Mouse (Mus musculus): ENCODE measurements around the gene Ms4a7.
"Not testable (repeated sequence)": the region's sequence is repeated elsewhere in the genome, so short reads cannot be mapped to it uniquely, and the experiment has no call there.

The Ms4a7 gene

DNA sequence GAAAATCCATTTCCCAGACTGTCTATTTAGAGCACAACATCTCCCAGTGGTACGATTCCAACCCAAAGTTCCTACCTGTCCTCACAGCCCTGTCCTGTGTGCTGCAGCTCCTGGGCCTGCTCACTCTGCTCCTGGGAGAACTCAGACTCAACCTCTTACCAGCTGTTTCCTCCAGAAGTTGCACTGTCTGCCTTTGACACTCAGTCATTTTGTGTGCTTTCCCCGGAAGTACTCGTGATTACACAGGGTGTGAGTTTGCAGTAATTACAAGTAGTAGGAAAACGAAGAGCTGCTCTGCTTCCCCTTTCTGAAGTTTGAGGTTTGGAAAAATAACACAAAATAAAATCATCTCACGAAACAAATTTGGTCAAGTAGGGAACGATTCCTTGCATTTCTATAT is at the start of gene Ms4a7:
Ms4a7 (minus strand) TSS at position 215 of the 400 bp plus-strand sequence.
- DNase-seq = no peak

- DNase-seq = no peak
These were observed 40.5 kb upstream of the Ms4a7 start for GRCm38 (mm10) chr19:11376399-11376798.

DNA sequence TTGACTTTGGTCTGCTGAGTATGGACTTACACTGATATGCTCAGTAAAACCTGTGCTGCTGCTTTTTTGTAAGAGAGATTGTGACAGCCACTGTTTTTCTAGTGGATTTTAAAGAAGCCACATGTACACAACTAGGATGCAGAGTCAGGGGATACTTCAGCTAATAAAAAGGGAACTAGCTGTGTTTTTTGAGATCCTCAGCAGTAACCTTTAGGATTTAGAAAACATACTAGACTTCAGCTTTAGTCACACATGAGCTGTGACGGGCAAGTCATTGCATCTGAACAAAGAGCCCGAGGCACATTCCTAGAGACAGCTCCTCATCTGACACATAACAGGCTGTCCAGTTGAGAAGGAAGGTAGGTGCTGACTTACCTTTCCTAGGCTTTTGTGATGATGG is 39.3 kb upstream of the Ms4a7 start, which contains the start of gene Ms4a4a:
Ms4a4a (plus strand) TSS at position 251 of the 400 bp plus-strand sequence.
- no peak for DNase-seq

DNA sequence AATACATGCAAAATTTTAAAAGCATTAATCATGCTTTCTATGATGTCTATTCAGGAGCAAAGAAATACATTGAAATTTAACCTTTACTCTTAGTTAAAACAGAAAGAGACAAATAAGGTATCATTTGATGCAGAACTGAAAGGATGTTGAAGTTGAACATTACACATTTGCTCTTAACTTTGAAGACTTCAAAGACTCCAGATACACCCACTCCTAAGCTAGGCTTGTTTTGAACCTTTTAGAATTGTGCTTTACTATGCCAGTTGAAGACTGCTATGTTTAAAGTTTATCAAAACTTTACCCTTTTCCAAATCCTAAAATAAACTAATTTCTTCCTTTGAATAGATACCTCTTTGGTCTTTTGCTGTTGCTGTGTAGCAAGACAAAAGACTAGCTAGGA is 35.2 kb upstream of the Ms4a7 start:
- DNase-seq = no peak

GRCm38 (mm10) chr19:11368310-11368709 is 32.4 kb upstream of the Ms4a7 start:
- DNase-seq = no peak

DNA sequence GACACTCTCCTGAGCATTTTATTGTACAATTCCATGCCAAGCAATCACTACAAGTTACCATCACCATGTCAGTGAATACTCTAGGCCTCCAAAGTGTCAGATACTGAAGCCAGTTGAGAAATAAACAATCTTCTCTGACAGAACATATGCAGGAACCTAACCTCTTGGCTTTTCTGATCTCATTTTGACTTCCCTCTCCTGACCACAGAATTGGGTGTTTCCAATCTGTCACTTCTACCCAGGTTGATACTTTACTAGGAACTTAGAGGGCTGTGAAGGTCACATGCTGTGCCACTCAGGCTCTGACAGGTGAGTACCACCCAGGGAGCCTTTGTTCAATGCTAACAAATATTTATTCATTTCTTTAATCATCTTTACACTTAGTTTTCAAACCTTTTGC is 26.1 kb upstream of the Ms4a7 start:
- DNase-seq = no peak

DNA sequence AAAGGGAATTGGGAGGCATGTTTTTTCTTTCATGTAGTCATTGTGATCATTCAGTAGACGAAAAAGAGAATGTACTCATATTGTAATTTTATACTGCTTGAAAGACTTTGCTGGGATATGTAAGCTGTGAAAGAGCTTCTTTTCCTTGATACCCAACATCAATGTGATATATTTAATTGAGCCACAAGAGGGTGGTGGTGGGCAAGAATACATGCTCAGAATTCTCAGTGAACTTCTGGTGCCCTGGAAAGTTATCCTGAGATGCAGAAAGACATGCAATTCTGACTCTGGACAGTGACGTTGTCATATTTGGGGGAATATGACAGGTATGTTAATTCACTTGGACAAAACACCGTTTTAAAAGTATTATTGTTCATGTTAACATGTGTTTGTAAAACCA is 24.2 kb upstream of the Ms4a7 start:
- no peak for DNase-seq

GRCm38 (mm10) chr19:11355730-11356129 is 19.8 kb upstream of the Ms4a7 start:
- no peak for DNase-seq

GRCm38 (mm10) chr19:11351878-11352277 is 15.9 kb upstream of the Ms4a7 start:
- no peak for DNase-seq

DNA sequence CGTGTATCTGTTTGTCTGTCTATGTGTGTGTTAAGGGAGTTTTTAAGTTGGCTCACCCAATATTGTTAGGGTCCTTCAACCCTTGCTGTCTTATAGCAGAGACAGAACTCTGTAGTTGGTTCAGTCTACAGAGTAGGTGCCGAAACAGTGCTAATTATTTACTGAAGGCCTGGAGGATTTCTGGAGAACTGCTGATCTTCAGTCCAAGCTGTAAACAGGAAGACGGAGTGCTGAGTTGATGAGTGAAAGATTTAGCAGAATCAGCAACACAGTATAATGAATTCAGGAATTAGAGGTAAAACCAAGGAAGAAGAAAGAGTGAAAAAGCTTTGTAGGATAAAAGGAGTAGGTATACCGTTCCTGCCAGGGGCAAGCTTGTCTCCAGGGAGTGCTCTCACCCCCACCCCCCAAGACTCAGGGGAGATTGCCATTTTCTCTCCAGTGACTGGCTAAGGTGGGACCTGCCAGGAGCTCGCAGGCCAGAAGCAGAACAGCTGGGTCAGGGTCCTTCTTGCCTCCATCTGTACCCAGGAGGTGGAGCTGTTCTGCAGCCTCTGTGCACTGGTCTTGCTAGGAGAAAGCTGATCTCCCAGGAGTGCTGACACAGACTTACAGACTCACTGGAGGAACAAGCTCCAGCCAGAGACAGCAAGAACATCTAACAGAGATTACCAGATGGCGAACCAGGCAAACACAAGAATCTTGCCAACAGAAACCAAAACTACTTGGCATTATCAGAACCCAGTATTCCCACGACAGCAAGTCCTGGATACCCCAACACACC is 13.9 kb upstream of the Ms4a7 start:
- DNase-seq = no peak

DNA sequence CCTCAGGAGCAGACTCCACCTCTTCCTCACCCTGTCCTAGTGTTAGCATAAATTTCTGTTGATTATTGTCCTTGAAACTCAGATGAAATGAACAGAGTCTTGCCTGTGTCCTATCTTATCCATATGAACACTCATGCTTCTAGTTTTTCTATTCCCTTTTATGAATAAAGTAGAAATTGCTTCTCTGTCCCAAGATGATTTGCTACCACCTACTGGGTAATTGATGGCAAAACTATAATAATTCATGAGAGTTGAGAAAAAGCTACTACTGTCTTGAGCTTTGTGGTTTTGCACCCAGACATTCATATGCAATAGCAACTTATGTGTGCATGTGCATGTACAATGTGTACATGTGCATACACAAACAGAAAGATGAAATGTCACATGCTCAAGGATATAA is 8.0 kb upstream of the Ms4a7 start:
- DNase-seq = no peak

DNA sequence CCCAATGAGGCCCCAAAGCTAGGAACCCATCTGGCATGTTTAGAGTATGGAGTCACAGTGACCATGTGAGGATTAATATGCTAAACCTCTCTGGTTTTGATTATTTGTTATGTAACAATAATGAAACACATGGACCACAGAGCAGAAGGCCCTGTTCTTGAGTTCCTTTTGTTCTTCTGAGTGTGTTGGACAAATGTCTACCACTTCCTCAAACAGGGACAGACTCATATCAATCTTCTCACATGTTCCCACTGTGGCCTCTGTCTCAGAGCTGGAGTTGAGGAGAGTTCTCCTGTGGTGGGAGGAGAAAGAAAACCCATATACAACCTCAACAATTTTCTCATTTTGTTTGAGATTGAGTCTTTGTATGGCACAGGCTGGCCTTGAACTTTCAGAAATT is 7.2 kb upstream of the Ms4a7 start:
- no peak for DNase-seq

DNA sequence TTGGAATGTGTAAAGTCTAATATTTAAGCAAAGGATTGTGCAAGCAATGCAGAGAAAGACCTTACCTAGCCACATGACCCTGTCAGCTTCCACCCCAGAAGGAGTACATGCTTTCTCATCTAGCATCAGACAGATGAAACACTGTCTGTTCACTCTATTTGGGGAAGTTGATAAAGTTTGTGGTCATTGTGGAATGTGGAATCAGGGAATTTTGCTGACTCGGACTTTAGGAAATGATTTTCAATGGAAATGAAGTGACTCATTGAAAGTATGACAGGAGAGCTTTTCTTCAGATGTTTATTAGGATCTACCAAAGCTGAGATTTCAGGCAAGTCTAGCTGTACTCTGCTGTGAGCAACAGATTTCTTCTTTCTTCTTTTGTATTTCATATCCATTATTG is 14.8 kb downstream of the Ms4a7 start:
- DNase-seq = no peak

DNA sequence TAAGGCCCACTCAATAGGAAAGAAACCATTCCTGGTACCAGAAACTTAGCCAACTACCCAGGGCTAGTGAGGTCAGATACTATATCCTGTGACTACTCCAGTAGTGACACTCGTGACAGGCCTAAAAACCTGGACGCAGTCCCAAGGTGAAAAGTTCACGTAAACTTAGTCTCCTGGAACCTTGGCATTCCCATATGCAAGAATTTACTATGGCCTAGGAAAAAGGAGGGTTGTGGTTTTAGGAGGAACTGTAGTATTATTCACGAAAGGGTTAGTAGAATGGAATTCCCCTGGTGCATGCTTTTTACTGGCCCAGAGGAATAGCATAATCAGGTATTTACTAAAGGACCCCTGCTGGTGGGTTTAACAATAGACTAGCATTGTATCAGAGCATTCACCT is 19.2 kb downstream of the Ms4a7 start:
- DNase-seq = no peak

DNA sequence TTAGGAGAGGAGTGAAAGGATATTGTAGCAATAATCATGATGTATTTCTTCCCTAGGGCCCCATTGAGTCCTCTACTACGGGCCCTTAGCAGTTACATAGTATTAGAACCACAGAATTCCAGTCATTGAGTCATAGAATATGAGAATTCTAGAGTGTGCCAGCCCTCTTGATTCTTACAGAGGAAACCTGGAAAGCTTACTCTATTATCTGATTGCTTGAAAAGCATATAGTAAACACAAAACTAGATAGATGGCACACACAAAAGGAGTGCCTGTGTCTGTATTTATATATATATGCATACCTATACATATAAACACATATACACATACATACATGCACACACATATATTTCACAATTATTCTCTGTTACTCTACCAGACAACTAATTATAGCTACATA is 21.6 kb downstream of the Ms4a7 start, which contains the start of gene Ms4a14:
Ms4a14 (minus strand) TSS at position 101 of the 400 bp plus-strand sequence.
- DNase-seq = no peak

DNA sequence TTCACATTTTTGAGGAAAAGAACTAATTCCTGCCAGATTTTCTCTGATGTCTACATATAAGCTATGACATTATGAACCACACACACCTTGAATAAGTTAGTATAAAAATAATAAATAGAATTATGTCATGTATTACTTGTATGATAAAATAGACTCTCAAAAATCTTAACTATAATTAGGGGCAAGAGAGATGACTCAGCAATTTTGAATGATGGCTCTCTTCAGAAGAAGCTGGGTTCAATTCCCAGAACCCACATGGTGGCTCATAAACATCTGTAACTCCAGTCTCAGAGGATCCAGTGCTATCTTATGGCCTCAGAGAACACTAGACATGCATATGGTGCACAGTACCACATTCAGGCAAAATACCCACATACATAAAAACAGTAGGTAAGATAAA is 27.1 kb downstream of the Ms4a7 start:
- no peak for DNase-seq

- DNase-seq = not testable (repeated sequence)
These were observed 36.4 kb downstream of the Ms4a7 start for GRCm38 (mm10) chr19:11299529-11299928.

DNA sequence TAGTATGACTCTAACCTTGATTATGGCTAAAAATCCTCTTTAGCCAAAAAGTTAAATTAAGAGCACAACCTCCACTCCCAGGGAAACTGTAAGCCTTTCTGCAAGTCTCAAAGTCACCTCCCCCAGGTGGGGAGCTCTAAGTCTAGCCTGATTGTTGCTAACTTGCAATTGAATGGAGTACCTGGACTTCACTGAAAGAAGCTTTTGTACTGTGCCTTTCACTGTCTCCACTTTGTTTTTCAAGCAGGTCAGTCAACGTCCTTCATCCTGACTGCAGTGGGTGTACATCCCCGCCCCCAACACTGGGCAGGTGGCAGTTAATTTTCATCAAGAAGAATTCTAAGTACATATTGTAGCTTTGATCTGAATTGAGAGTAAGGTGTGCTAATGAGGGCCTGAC is 37.0 kb downstream of the Ms4a7 start:
- no peak for DNase-seq

- DNase-seq = not testable (repeated sequence)
These were observed 42.3 kb downstream of the Ms4a7 start for GRCm38 (mm10) chr19:11293616-11294015.

DNA sequence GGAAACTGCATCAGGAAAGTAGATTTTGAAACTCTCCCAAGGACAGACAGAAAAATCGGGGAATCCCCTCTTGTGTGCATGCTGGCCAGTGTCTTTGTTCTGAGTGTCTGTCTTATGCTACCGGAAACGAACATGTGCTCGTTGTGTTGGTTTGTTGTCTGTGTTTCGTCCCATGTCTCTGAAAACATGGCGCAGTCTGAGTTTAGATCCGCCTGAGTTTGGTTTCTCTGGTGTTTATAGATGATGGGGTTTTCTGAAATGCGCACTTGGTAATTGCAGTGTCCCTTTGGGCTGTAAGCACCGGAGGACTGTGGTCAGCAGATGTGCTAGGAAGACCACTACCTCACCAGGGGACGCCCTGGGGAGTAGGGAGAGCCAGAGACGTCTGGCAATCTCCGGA is 43.0 kb downstream of the Ms4a7 start:
- no peak for DNase-seq

DNA sequence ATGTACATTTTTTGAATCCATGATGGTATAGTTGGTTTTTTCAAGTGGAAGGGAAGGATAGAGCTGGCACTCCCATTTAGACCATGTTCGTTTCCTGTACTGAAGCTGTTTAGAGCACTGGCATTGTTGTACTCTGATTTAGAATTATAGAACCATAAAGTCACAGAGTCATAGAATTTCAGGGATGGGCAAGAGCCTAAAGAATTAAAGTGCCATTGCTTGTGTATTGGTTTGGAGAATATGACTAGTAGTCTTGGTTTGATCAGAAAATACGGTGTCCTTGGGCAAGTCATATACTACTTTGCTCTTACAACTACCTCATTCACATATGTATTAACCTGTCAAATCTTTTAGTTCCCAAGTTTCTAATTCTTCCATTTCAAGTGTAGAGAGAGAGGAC is 52.2 kb downstream of the Ms4a7 start, which contains the start of gene Ms4a5:
Ms4a5 (minus strand) TSS at position 101 of the 400 bp plus-strand sequence.
- no peak for DNase-seq

- DNase-seq = no peak
These were observed 55.7 kb downstream of the Ms4a7 start for GRCm38 (mm10) chr19:11280223-11280622.

DNA sequence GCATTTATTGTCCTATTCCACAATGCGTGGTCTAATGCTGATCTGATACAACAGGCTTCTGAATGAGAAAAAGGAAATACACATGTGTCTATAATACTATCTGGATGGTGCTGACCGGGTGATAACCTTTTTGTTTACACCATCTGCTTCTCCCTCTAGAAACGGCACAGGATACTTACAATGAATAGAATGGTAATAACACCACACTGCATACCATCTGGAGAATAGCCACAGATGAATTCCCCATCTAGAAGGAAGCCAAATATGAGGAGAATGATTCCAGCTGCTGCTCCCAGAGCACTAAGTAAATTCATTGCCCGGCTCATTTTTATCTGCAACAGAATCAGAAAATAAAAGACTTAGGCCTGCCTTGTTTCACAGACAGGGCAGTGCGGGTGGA is 59.5 kb downstream of the Ms4a7 start:
- DNase-seq = no peak

Data from cerebellum, adult 18-20 months (tissue).